Mouse (Mus musculus) thymus, adult 2 months (tissue): ENCODE results near the gene Dnah2. TPM values are rescaled to one million over a fixed set of nuclear protein-coding genes. Genes with fewer than 3 reads are reported as not detected.
A peak's percentile ranks its signal among the peaks of the same experiment; 100 is the strongest.

Experiments
- DNase-seq: peaks from one replicate; pipeline ENCODE4 v3.0.0; 2021
- H3K27ac ChIP-seq: fragments of 200-500 bp; 2 replicates; pipeline ENCODE4 v1.5.1; 2012; ENCODE audit warnings: low read length, control low read depth; ENCODE audit not compliant: control insufficient read depth, insufficient read depth
- H3K27me3 ChIP-seq: fragments of 200-500 bp; 2 replicates; pipeline ENCODE4 v1.6.1; 2012; ENCODE audit warnings: mild to moderate bottlenecking, low read length, moderate library complexity, mixed read lengths; ENCODE audit not compliant: control insufficient read depth, insufficient read depth
- H3K36me3 ChIP-seq: fragments of 200-500 bp; 2 replicates; pipeline ENCODE4 v1.6.1; 2012; ENCODE audit warnings: mild to moderate bottlenecking, low read length, moderate library complexity; ENCODE audit not compliant: control insufficient read depth, insufficient read depth
- H3K4me1 ChIP-seq: fragments of 200-500 bp; replicated peaks from 2 replicates; pipeline ENCODE4 v1.6.1; 2012; ENCODE audit warnings: low read length; ENCODE audit not compliant: control insufficient read depth, insufficient read depth
- H3K4me3 ChIP-seq: fragments of 200-500 bp; 2 replicates; pipeline ENCODE4 v1.5.1; 2012; ENCODE audit warnings: mild to moderate bottlenecking, low read length, control low read depth, moderate library complexity; ENCODE audit not compliant: control insufficient read depth, insufficient read depth
- CTCF ChIP-seq: fragments of 200-500 bp; IDR thresholded peaks from 2 replicates; pipeline ENCODE4 v1.5.1; 2012; ENCODE audit warnings: mild to moderate bottlenecking, control low read depth, low read length, moderate library complexity, borderline replicate concordance; ENCODE audit not compliant: control insufficient read depth, poor library complexity, insufficient read depth; ENCODE audit errors: extremely low read depth
- POLR2A ChIP-seq: fragments of 200-500 bp; IDR thresholded peaks from 2 replicates; pipeline ENCODE4 v1.6.1; 2012; ENCODE audit warnings: mild to moderate bottlenecking, low read length, control low read depth, moderate library complexity; ENCODE audit not compliant: control insufficient read depth, poor library complexity, insufficient read depth; ENCODE audit errors: extremely low read depth
- WGBS: fragments of 180-500 bp; shearing (Covaris S2); methylation state at CpG from one replicate; pipeline ENCODE4 v1.1.7; 2018; 5-methylcytosine and 5-hydroxymethylcytosine counted together
- polyA plus RNA-seq: library from polyadenylated mRNA; depleted of rRNA; stranded (reverse); fragments of >200 nt; gene quantifications from 2 replicates; pipeline ENCODE4 v1.2.3, GENCODE M21; 2012

Dnah2 gene
- polyA plus RNA-seq, 1 experiment = 0.39 TPM

DNA sequence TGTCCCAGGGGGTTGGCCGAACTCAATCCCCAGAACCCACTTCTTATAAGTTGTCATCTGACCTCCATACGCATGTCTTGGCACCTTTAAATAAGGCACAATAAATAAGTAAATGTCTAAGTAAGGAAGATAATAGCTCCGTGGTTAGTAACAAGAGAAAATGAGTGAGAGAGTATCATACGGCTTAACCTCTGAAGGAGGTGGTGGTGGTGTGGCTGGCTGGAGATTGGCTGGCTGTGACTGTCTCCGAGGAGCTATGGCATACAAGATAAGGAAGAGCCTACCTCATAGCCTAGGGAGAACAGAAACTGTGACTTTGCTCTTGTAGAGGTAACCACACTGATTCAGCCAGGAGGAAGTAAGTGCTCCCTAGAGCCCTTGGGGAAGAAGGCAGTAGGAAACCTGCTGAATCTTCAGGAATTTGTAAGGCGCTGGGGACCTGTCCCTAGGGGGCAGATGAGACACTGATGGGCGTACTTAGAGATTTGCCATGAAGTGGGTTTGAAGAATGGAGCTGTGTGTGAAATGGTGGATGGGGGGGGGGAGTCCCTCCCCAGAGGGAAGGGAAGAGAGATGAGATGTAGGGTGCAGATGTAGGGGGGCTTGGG, 36.9 kb upstream of the Dnah2 start:
- Histone ChIP-seq H3K4me3 (no peak overlapping the region), H3K27ac (no peak overlapping the region), H3K27me3 (no peaks in the 10 kb centered on the region), H3K36me3 (peaks cover 44% of the 10 kb centered on the region), H3K4me1 (peaks cover 2% of the 10 kb centered on the region)
- DNase-seq = no peak
- WGBS = 77% methylated on average over 7 of the region's 7 CpGs
- TF ChIP-seq POLR2A = no peak
- TF ChIP-seq CTCF = no peak

DNA sequence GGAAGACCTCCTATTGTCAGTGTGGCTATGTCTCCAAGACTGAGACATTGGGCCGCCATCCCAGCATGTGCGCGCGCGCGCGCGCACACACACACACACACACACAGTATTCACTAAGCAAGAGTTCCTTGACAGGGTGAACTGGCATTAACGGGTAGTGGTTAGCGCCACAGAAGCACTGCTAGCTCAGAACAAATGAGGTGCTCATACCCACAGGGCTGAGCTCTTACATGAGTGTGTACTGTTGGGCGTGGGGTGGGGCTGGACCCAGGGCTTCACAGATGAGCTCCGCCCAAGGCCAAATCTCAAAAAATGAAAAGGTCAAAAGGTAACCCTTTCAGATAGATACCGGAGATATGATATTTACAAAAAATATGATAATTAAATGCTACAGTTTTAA, 36.0 kb upstream of the Dnah2 start:
- peaks cover 35% of the 10 kb centered on the region for H3K36me3 ChIP-seq

DNA sequence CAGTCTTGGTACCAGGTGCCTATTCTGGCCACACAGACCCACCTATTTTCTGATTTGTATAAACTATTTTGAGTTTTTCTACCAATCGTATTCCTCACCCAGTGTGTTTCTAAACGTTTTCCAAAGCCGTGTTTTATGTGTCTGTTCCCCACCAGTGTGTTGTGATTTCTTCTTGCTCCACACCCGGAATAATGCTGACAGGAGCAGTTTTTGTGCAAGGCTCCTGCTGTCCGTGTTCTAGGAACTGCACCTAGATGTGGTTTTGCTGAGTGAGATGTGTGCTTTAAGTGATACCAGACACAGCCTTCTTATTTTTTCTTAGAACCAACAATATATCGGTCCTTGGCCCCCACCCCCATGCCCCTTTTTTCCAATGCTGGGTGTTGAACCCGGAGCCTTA, 35.1 kb upstream of the Dnah2 start:
- H3K4me1 ChIP-seq = peaks cover 2% of the 10 kb centered on the region
- DNase-seq = no peak
- H3K27me3 ChIP-seq = no peaks in the 10 kb centered on the region
- no peak overlapping the region for H3K27ac ChIP-seq
- TF ChIP-seq POLR2A = no peak
- no peak for TF ChIP-seq CTCF
- H3K36me3 ChIP-seq = peaks cover 26% of the 10 kb centered on the region
- 84% methylated on average over 7 of the region's 7 CpGs for WGBS
- H3K4me3 ChIP-seq = no peak overlapping the region

More for the DNA sequence above, 36.0 kb upstream of the Dnah2 start:
- no peak for DNase-seq
- no peak for TF ChIP-seq POLR2A
- no peak for TF ChIP-seq CTCF
- H3K27ac ChIP-seq = no peak overlapping the region
- no peaks in the 10 kb centered on the region for H3K27me3 ChIP-seq
- peaks cover 2% of the 10 kb centered on the region for H3K4me1 ChIP-seq
- WGBS = 97% methylated on average over 13 of the region's 13 CpGs
- no peak overlapping the region for H3K4me3 ChIP-seq

DNA sequence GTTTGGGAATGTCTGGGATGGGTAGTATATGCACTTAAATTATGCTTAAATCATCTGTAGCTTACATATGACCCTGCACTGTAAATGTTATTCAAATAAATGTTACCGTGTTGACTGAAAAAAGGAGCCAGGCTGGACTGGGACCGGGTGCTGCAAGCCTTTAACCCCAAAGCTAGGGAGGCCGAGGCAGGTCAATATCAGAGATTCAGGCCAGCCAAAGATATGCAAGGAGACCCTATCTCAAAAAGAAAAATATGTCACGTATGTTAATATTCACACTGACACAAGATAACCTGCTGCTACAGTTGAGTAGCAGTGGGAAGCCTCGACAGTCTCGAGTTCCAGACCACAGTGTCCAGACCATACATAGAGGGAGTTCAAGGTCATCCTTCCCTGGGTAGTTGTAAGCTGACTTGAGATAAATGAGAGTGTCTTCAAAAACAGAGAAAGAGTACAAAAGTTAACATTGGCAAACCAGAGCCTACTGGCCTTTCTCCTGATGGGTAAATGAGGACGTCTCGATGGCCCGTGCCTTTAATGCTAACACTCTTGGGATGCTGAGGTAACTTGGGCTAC, 33.4 kb upstream of the Dnah2 start:
- Histone ChIP-seq H3K36me3 (peaks cover 9% of the 10 kb centered on the region), H3K4me1 (peaks cover 16% of the 10 kb centered on the region), H3K27me3 (no peaks in the 10 kb centered on the region), H3K4me3 (no peak overlapping the region), H3K27ac (no peak overlapping the region)
- no peak for TF ChIP-seq POLR2A
- no peak for TF ChIP-seq CTCF
- WGBS = 76% methylated on average over 9 of the region's 9 CpGs
- no peak for DNase-seq

DNA sequence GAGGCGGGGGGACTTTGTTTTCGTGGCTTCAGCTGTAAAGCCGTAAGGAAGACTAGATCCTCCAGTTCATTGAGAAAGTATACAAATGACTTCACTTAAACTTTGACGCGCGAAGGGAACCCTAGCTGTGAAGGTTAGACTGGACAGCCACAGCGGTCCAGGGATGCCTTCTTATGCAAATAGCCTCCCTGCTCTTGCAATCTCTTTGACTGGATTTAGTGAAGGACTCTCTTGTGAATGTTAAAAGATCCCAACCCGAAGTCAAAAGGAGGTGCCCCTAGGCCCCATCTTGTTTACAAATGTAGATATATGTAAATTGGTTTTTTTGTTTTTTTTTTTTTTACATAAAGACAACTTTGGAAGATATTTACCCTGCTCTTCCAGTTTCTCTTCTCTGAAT, 32.9 kb upstream of the Dnah2 start:
- Histone ChIP-seq H3K4me1 (peaks cover 20% of the 10 kb centered on the region), H3K36me3 (peaks cover 4% of the 10 kb centered on the region), H3K27me3 (no peaks in the 10 kb centered on the region), H3K4me3 (peak overlapping the region; percentile 95; the same call in 1 of the 2 replicates), H3K27ac (no peak overlapping the region)
- 5% methylated on average over 8 of the region's 8 CpGs for WGBS
- TF ChIP-seq POLR2A (no peak), CTCF (no peak)
- no peak for DNase-seq

DNA sequence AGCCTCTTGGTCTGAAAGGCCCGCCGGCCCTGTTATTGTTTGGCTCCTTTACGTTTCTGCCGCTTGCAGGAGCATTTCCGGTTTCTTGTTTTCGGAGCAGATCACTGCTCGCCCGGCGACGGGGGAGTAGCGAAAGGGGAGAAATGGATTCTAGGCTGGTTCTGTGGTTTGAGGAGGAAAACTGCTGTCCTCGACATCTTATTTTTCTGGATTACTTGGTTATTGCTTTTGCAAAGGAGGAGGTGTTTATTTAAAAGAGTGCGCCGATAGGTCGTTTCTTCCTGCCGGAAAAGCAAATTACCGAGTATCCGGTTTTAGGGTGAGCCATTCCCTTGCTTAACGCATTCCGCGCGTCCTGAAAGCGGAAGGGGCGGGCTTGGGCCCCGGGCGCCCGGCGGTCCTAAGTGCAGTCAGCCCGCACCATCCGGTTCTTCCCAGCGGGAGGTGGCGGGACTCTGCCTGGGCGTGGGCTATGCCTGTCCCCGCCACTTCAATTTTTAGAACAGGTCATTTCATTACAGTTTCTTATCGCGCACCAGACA, 32.3 kb upstream of the Dnah2 start:
- DNase-seq = peak; percentile 89
- H3K4me1 ChIP-seq = peaks cover 21% of the 10 kb centered on the region
- WGBS = under 1% methylated on average over 36 of the region's 36 CpGs

More for the DNA sequence above, 32.3 kb upstream of the Dnah2 start:
- no peaks in the 10 kb centered on the region for H3K27me3 ChIP-seq
- peak overlapping the region; percentile 98 for H3K27ac ChIP-seq
- H3K4me3 ChIP-seq = peak overlapping the region; percentile 95
- H3K36me3 ChIP-seq = no peaks in the 10 kb centered on the region
- TF ChIP-seq POLR2A (0 out of 2 replicates have a peak, but pooled peaks have one; percentile 43), CTCF (no peak; the same call in 1 of the 2 replicates)
